Mouse (Mus musculus) heart, embryonic 13.5 days (tissue): ENCODE measurements around the gene Apobr. TPM values are rescaled to one million over a fixed set of nuclear protein-coding genes. Genes with fewer than 3 reads are reported as not detected.

ENCODE experiments used
- ATAC-seq: fragments of 200-750 bp; cut with Nextera tagmentation; 2 replicates; pipeline ENCODE4 v1.8.0; 2017; ENCODE audit warnings: moderate TSS enrichment; ENCODE audit not compliant: insufficient number of reproducible peaks, low FRiP score, low TSS enrichment; ENCODE audit errors: extremely low read depth
- H3K27ac ChIP-seq: fragments of 300-500 bp; sonication (generic); replicated peaks from 2 replicates; pipeline ENCODE4 v1.5.1; 2015; ENCODE audit warnings: moderate library complexity, mild to moderate bottlenecking, inconsistent platforms
- H3K27me3 ChIP-seq: fragments of 300-500 bp; sonication (generic); replicated peaks from 2 replicates; pipeline ENCODE4 v1.6.1; 2015; ENCODE audit warnings: mild to moderate bottlenecking, inconsistent platforms
- H3K36me3 ChIP-seq: fragments of 300-500 bp; sonication (generic); 2 replicates; pipeline ENCODE4 v1.6.1; 2015; ENCODE audit warnings: mild to moderate bottlenecking, inconsistent platforms
- H3K4me1 ChIP-seq: fragments of 300-500 bp; sonication (generic); 2 replicates; pipeline ENCODE4 v1.6.1; 2015; ENCODE audit warnings: inconsistent platforms
- H3K4me2 ChIP-seq: fragments of 300-500 bp; sonication (generic); 2 replicates; pipeline ENCODE4 v1.6.1; 2015; ENCODE audit warnings: inconsistent platforms, mild to moderate bottlenecking, moderate library complexity
- H3K4me3 ChIP-seq: fragments of 300-500 bp; sonication (generic); 2 replicates; pipeline ENCODE4 v1.5.1; 2015; ENCODE audit warnings: moderate library complexity, mild to moderate bottlenecking, inconsistent platforms
- H3K9ac ChIP-seq: fragments of 300-500 bp; sonication (generic); 2 replicates; pipeline ENCODE4 v1.6.1; 2015; ENCODE audit warnings: inconsistent platforms, mild to moderate bottlenecking, moderate library complexity
- H3K9me3 ChIP-seq: fragments of 300-500 bp; sonication (generic); 2 replicates; pipeline ENCODE4 v1.6.1; 2016; ENCODE audit warnings: inconsistent platforms
- WGBS: fragments of 180-500 bp; shearing (Covaris S2); methylation state at CpG from one replicate; pipeline ENCODE4 v1.1.7; 2015; ENCODE audit warnings: mixed read lengths; 5-methylcytosine and 5-hydroxymethylcytosine counted together
- polyA plus RNA-seq: library from polyadenylated mRNA; unstranded; fragments of >200 nt; fragmentation: Nextera tagmentation; extraction: Ambion mirVana; gene quantifications from 2 replicates; pipeline ENCODE4 v1.2.1, GENCODE M21; 2015

Apobr gene
- polyA plus RNA-seq, 1 experiment from 2014 or later, result 0.33 TPM

- H3K4me2 ChIP-seq, result no peak overlapping the region
- H3K9ac ChIP-seq, result no peak overlapping the region
- WGBS, result 47% methylated on average over 8 of the region's 8 CpGs
- H3K9me3 ChIP-seq, result no peaks in the 10 kb centered on the region
- no peak overlapping the region for H3K4me3 ChIP-seq
- peaks cover 14% of the 10 kb centered on the region for H3K4me1 ChIP-seq
- H3K36me3 ChIP-seq, result peaks cover 42% of the 10 kb centered on the region
- ATAC-seq, result no peak
- 0 out of 2 replicates have a peak, but pooled peaks cover under 1% of the 10 kb centered on the region for H3K27me3 ChIP-seq
- no peak overlapping the region for H3K27ac ChIP-seq
These were observed 5.6 kb upstream of the Apobr start for GRCm38 (mm10) chr7:126579172-126579571.

GRCm38 (mm10) chr7:126581661-126582060 lies 3.1 kb upstream of the Apobr start:
- ATAC-seq, result no peak

GRCm38 (mm10) chr7:126582759-126583158 lies 2.0 kb upstream of the Apobr start:
- H3K4me1 ChIP-seq, result peaks cover 17% of the 10 kb centered on the region
- peak; percentile 37 for ATAC-seq
- peak overlapping the region; percentile 82 for H3K9ac ChIP-seq

More at GRCm38 (mm10) chr7:126581661-126582060, 3.1 kb upstream of the Apobr start:
- no peak overlapping the region for H3K27ac ChIP-seq
- peaks cover 25% of the 10 kb centered on the region for H3K27me3 ChIP-seq
- peaks cover 26% of the 10 kb centered on the region for H3K36me3 ChIP-seq
- H3K4me3 ChIP-seq, result no peak overlapping the region
- WGBS, result 66% methylated on average over 6 of the region's 6 CpGs
- H3K9ac ChIP-seq, result no peak overlapping the region
- H3K4me1 ChIP-seq, result peaks cover 14% of the 10 kb centered on the region
- 0 out of 2 replicates have a peak overlapping the region, but pooled peaks have one; percentile 90 for H3K4me2 ChIP-seq
- H3K9me3 ChIP-seq, result no peaks in the 10 kb centered on the region

GRCm38 (mm10) chr7:126583251-126583709 lies 1.5 kb upstream of the Apobr start:
- H3K36me3 ChIP-seq, result peaks cover 12% of the 10 kb centered on the region
- peak overlapping the region; percentile 82 for H3K9ac ChIP-seq
- under 1% methylated on average over 22 of the region's 22 CpGs for WGBS
- peak overlapping the region; percentile 66 for H3K4me3 ChIP-seq
- peaks cover 22% of the 10 kb centered on the region for H3K4me1 ChIP-seq
- ATAC-seq, result peak; percentile 82
- H3K27ac ChIP-seq, result peak overlapping the region; percentile 81
- no peaks in the 10 kb centered on the region for H3K9me3 ChIP-seq
- H3K4me2 ChIP-seq, result peak overlapping the region; percentile 90
- peaks cover 35% of the 10 kb centered on the region for H3K27me3 ChIP-seq

More at GRCm38 (mm10) chr7:126582759-126583158, 2.0 kb upstream of the Apobr start:
- WGBS, result 1% methylated on average over 20 of the region's 20 CpGs
- Histone ChIP-seq H3K9me3 (no peaks in the 10 kb centered on the region), H3K4me2 (peak overlapping the region; percentile 90), H3K27ac (peak overlapping the region; percentile 81; the same call in 1 of the 2 replicates), H3K36me3 (peaks cover 17% of the 10 kb centered on the region), H3K27me3 (peaks cover 32% of the 10 kb centered on the region), H3K4me3 (peak overlapping the region; percentile 66)

DNA sequence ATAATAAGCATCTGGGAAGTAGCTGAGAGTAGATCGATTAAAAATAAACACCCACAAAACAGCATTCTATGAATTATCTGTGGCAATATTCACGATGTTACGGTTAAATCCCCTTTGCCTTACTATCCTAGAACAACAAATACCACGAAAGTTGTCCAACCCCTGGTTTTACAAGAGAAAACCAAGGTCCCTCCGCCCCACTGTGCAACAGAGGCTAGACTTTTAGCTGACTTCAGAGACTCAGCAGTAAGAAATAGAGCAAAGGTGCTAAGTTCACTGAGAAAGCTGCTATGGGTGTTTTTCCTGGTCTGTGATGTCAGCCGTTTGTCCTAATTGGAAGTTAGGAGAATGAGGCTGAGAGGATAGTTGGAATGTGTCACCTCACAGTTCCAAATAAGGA lies 981 bp upstream of the Apobr start:
- Histone ChIP-seq H3K9me3 (no peaks in the 10 kb centered on the region), H3K4me3 (peak overlapping the region; percentile 66), H3K27me3 (peaks cover 37% of the 10 kb centered on the region), H3K9ac (0 out of 2 replicates have a peak overlapping the region, but pooled peaks have one; percentile 82), H3K36me3 (peaks cover 7% of the 10 kb centered on the region), H3K4me2 (peak overlapping the region; percentile 90), H3K27ac (peak overlapping the region; percentile 81; the same call in 1 of the 2 replicates), H3K4me1 (peaks cover 23% of the 10 kb centered on the region)
- no peak for ATAC-seq
- WGBS, result 46% methylated on average over 6 of the region's 6 CpGs

DNA sequence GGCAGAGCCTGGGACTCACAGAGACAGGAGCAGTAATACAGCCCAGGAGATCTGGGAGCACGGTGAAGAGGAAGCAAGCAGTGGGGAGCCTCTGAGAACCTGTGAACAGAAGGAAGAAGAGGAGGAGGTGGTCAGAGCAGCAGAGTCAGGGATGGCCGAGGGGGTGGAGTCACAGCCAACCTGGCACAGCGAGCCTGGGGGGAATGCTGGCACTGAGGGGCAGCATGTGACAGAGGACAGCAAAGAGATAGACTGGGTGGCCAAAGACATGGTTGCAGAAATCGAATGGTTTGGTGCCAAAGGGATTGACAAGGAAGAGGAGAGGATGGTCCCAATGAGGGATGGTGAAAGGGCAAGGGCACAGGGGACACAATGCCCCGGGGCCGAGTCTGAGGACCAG lies 975 bp downstream of the Apobr start, which contains the start of gene Cln3:
Gene Cln3 (minus strand): TSS at position 101 of the 400 bp plus-strand sequence.
- Histone ChIP-seq H3K9ac (no peak within 1 kb of the TSS; the same call in 1 of the 2 replicates), H3K4me2 (no peak within 1 kb of the TSS), H3K9me3 (no peaks in the 10 kb centered on the region), H3K4me3 (no peak within 1 kb of the TSS), H3K36me3 (peaks cover 1% of the 10 kb centered on the region; the same call in 1 of the 2 replicates), H3K4me1 (peaks cover 23% of the 10 kb centered on the region), H3K27me3 (peaks cover 42% of the 10 kb centered on the region), H3K27ac (no peak within 1 kb of the TSS)
- WGBS, result 52% methylated on average over 6 of the region's 6 CpGs
- no peak for ATAC-seq

- peaks cover 17% of the 10 kb centered on the region for H3K4me1 ChIP-seq
- peaks cover 49% of the 10 kb centered on the region for H3K27me3 ChIP-seq
- no peak overlapping the region for H3K27ac ChIP-seq
- H3K9me3 ChIP-seq, result no peaks in the 10 kb centered on the region
- WGBS, result 42% methylated on average over 8 of the region's 8 CpGs
- no peak overlapping the region for H3K4me3 ChIP-seq
- H3K4me2 ChIP-seq, result no peak overlapping the region
- ATAC-seq, result no peak
- H3K9ac ChIP-seq, result no peak overlapping the region
- H3K36me3 ChIP-seq, result no peaks in the 10 kb centered on the region
These were observed 2.1 kb downstream of the Apobr start for GRCm38 (mm10) chr7:126586839-126587238.

DNA sequence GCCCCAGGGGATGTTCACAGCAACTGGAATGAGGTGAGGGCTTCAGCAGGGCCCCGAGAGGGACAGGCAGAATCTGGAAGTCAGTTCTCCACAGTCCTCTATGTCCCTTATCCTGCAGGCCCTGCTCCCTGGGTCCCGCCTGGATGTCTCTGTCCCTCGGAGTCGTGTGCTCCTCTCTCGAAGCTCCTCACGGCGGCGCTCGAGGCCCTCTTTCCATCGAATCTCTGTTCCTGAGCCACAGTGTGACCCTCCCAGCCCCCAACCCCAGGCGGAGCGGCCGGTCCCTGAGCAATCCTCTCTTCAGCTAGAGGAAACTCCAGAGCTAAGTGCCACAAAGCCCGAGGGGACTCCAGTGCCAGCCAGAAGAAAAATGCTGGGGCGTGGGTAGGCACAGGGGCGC lies 3.0 kb downstream of the Apobr start:
- peaks cover 9% of the 10 kb centered on the region for H3K4me1 ChIP-seq
- peak overlapping the region; percentile 20; the same call in 1 of the 2 replicates for H3K4me3 ChIP-seq
- H3K27ac ChIP-seq, result no peak overlapping the region
- H3K4me2 ChIP-seq, result peak overlapping the region; percentile 58
- H3K9me3 ChIP-seq, result no peaks in the 10 kb centered on the region
- peaks cover 57% of the 10 kb centered on the region for H3K27me3 ChIP-seq
- H3K9ac ChIP-seq, result peak overlapping the region; percentile 68
- ATAC-seq, result no peak
- H3K36me3 ChIP-seq, result no peaks in the 10 kb centered on the region
- WGBS, result 5% methylated on average over 16 of the region's 16 CpGs

GRCm38 (mm10) chr7:126594862-126595561 lies 10.3 kb downstream of the Apobr start, which contains the start of gene Il27:
TSS of gene Il27 (minus strand) at chr7:126594941.
- H3K4me3 ChIP-seq, result no peak within 1 kb of the TSS
- peaks cover 46% of the 10 kb centered on the region; the same call in 1 of the 2 replicates for H3K27me3 ChIP-seq
- WGBS, result 70% methylated on average over 11 of the region's 11 CpGs
- no peak within 1 kb of the TSS for H3K4me2 ChIP-seq
- no peaks in the 10 kb centered on the region for H3K9me3 ChIP-seq
- H3K9ac ChIP-seq, result no peak within 1 kb of the TSS
- no peaks in the 10 kb centered on the region for H3K4me1 ChIP-seq
- ATAC-seq, result no peak
- no peaks in the 10 kb centered on the region for H3K36me3 ChIP-seq
- H3K27ac ChIP-seq, result no peak within 1 kb of the TSS

GRCm38 (mm10) chr7:126595890-126596289 lies 11.1 kb downstream of the Apobr start:
- no peak for ATAC-seq
- no peak overlapping the region for H3K9ac ChIP-seq
- no peaks in the 10 kb centered on the region for H3K4me1 ChIP-seq
- no peaks in the 10 kb centered on the region for H3K9me3 ChIP-seq
- H3K4me3 ChIP-seq, result no peak overlapping the region
- peaks cover 43% of the 10 kb centered on the region; the same call in 1 of the 2 replicates for H3K27me3 ChIP-seq
- no peak overlapping the region for H3K4me2 ChIP-seq
- no peaks in the 10 kb centered on the region for H3K36me3 ChIP-seq
- 67% methylated on average over 5 of the region's 5 CpGs for WGBS
- H3K27ac ChIP-seq, result no peak overlapping the region

GRCm38 (mm10) chr7:126596414-126596813 lies 11.7 kb downstream of the Apobr start:
- H3K36me3 ChIP-seq, result no peaks in the 10 kb centered on the region
- peaks cover 41% of the 10 kb centered on the region; the same call in 1 of the 2 replicates for H3K27me3 ChIP-seq
- no peaks in the 10 kb centered on the region for H3K4me1 ChIP-seq
- no peaks in the 10 kb centered on the region for H3K9me3 ChIP-seq
- WGBS, result 44% methylated on average over 6 of the region's 6 CpGs
- no peak overlapping the region for H3K9ac ChIP-seq
- no peak for ATAC-seq
- H3K4me2 ChIP-seq, result no peak overlapping the region
- no peak overlapping the region for H3K4me3 ChIP-seq
- H3K27ac ChIP-seq, result no peak overlapping the region
